Mouse (Mus musculus): ENCODE data around the gene Ceacam9.
"Not testable (repeated sequence)": the region's sequence is repeated elsewhere in the genome, so short reads cannot be mapped to it uniquely, and the experiment has no call there.

Gene Ceacam9

DNA sequence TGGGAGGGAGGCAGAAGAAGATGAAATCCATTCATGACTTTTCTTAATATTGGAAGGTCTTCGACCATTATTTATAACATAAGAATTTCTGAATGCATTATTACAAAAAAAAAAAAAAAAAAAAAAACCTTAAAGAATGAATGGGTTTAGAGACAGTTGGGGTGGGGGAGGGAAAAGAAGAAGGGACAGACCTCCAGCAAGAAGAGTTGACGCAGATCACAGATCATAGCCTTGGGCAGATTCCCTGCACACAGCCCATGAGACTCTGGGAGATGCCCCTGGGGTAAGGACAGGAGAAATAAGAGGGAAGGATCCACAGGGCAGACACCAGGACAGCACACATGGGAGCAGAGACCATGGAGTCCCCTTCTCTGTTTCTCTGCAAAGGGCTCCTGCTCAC is at the start of gene Ceacam9:
Ceacam9 (plus strand) TSS at position 301 of the 400 bp plus-strand sequence.
- DNase-seq = no peak

DNA sequence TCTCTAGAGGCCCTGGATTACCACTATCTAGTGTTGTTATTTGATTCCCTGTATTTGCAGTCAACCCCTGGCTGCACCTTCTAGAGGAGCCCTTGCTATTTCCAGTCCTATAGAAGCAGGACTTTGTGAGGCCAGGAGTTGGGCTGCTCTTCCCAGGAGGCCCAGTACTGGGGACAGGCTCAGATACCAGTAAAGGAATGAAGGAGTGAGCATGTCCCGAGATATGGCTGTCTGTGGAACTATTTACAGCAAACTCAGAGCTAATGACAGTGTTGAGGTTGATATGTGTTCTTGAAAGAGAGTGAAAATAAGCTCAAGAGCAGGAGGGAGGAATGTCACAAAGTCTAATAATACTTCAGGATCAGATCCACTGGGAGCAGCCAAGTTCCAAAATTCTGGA is 47.9 kb upstream of the Ceacam9 start:
- DNase-seq = no peak

- DNase-seq = not testable (repeated sequence)
These were observed 47.0 kb upstream of the Ceacam9 start for GRCm38 (mm10) chr7:16674699-16675098.

- no peak for DNase-seq
These were observed 46.1 kb upstream of the Ceacam9 start, which contains the start of gene Ceacam15 for GRCm38 (mm10) chr7:16675605-16676004. Gene Ceacam15, minus strand, starts transcription at chr7:16675705.

DNA sequence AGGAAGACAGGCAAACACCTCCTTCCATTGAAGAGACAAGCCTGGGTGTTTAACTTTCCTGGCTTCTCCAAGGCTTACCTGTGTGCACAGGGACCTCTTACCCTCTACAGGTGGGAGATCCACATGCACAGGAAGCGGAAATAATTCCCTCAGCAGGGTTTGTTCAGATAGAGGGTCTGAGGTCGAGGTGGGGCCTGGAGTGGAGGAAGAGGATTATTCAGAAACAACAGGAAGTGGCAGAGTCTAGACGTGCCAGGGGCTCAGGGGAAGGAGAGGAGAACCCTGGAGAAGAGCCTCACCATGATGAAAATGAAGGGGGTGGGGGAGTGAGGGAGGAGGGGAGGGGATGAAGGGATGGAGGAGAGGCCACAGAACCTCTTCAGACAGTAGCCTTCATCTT is 41.5 kb upstream of the Ceacam9 start:
- DNase-seq = not testable (repeated sequence)

DNA sequence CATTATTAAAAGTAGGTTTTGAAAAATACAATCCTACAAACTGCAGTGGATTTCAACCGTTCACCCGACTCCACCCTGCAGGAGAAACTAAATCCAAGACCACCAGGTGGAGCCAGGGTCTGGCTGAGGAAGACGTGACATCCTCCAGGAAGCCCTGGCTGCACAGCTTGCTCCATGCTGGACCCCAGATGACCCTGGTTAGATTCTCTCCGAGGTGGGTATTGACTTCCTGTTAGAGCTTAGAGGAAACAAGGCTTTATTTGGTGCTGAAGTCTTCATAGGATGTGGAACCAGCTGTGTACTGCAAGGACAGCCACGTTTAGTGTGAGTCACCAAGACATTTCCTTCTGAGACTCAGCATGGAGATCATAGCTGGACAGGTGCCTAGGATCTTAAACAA is 32.5 kb upstream of the Ceacam9 start:
- DNase-seq = peak; percentile 34

DNA sequence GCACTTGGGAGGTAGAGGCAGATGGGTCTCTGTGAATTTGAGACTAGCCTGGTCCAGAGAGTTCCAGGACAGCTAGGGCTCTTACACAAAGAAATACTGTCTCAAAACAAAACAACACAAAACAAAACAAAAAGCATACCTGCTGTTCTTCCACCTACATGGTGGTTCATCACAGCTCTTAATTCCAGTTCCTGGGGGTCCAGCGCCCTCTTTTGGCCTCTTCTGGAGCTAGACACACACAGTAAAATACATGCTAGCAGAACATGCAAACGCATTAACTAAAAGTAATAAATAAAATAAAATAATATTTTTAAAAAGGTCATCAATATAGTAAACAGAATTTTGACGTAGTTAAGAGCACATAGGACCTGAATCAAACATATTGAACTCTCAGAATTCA is 26.7 kb upstream of the Ceacam9 start:
- DNase-seq = peak; percentile 44

GRCm38 (mm10) chr7:16699042-16699441 is 22.7 kb upstream of the Ceacam9 start:
- no peak for DNase-seq

GRCm38 (mm10) chr7:16700583-16700982 is 21.1 kb upstream of the Ceacam9 start:
- DNase-seq = no peak

DNA sequence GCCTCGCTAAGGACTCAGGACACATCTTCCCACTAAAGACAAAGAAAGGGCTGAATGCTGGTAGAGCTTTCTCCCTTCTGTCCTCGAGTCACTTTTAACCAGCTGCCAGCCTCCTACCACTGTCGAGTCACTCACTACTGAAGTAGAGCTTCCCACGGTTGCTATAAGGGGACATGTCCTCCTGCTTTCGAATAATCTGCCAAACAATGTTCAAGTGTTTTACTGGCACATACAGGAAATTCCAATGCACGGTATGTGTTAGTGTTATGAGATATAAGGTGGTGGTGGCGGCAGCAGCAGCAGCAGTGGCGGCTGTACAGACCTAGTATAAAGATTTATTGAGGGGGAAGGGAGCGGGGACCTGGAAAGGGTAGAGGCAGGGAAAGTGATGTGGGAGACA is 15.3 kb upstream of the Ceacam9 start:
- no peak for DNase-seq

- no peak for DNase-seq
These were observed 13.5 kb upstream of the Ceacam9 start for GRCm38 (mm10) chr7:16708244-16708643.

DNA sequence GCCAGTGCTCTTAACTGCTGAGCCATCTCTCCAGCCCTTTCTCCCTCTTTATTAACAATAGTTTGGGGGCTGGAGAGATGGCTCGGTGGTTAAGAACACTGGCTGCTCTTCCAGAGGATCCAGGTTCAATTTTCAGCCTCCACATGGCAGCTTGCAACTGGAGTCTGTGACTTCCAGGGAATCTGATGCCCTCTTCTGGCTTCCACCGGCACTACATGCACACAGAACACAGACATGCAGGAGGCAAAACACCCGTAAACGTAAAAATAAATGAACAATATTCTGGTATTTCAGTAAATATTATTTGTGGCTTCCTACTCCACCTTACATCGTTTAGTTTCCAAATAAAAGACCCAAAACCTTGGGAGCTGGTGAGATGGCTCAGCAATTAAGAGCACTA is 11.1 kb upstream of the Ceacam9 start:
- no peak for DNase-seq

- DNase-seq = no peak
These were observed 8.9 kb upstream of the Ceacam9 start for GRCm38 (mm10) chr7:16712633-16713415.

GRCm38 (mm10) chr7:16716456-16717152 is 5.1 kb upstream of the Ceacam9 start:
- DNase-seq = not testable (repeated sequence)

GRCm38 (mm10) chr7:16722490-16722889 is 761 bp downstream of the Ceacam9 start:
- DNase-seq = not testable (repeated sequence)

- DNase-seq = peak; percentile 76
These were observed 7.0 kb downstream of the Ceacam9 start for GRCm38 (mm10) chr7:16728596-16729348.

- peak; percentile 36 for DNase-seq
These were observed 7.8 kb downstream of the Ceacam9 start for GRCm38 (mm10) chr7:16729563-16729962.

DNA sequence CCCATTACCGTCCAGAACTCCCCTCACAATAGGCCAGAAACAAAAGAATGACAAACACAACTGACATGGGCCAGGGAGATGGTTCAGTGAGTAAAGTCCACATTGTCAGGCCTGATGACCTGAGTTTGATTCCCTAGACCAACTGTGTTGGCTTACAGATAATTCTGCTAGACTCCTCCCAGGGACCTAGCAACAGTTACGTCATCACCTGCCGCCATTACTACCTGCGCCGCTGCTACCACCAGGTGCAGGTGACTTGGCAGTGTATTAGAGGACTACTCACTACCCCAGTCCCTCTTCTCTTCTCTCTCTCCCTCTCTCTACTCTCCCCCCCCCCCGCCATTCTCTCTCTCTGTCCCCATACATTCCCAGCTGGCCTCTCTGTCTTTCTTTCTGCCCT is 9.1 kb downstream of the Ceacam9 start:
- no peak for DNase-seq

DNA sequence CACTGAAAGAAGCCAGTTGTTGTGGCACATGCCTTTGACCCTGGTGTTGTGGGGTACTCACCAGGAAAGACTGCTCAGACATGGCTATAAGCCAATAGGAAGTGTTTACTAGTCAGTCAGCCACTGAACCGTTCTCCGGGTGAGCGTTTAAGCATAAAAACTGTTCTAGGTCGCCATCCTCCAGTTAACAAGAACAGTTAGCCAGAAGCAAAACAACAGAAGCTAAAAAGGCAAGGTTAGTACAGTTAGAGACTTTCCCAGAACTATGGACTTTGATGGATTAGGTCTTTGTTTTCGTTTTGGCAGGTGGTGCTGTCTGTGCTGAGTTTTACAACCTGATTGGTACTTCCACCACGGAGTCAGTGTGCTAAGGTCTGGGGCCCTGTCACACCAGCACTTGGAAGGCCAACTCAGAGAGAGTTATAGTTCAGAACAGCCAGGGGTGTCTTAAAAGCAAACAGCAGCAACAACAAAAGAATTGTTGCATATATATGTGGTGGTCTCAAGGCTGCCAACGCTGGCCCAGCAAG is 10.2 kb downstream of the Ceacam9 start:
- DNase-seq = peak; percentile 25

DNA sequence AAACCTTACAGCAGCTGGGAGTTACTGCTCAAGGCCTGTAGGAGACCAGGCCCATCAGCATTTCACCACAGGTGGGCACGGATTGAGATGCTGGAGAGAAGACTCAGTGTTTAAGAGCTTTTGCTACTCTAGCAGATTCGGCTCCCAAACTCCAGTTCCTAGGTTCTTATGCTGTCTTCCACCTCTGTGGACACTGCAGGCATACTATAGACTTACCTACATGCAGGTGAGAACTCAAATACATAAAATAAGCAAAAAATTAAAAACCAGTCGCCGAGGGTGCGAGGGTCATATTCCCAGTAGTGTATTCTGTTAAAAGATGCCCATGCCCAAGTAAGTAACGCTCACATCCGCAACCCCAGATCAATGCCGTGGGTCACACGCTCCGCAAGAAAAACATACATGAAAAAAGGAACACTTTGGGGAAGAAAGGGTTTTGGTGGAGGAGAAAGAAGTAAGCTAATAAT is 15.9 kb downstream of the Ceacam9 start:
- no peak for DNase-seq

- peak; percentile 98 for DNase-seq
These were observed 16.5 kb downstream of the Ceacam9 start, which contains the start of gene Ap2s1 for GRCm38 (mm10) chr7:16738073-16738696. Gene Ap2s1, plus strand, starts transcription at chr7:16738410.

- DNase-seq = no peak
These were observed 17.4 kb downstream of the Ceacam9 start for GRCm38 (mm10) chr7:16739056-16739604.

All from kidney, postnatal 14 days (tissue).